Mouse (Mus musculus) right cerebral cortex, postnatal 36 days (tissue): ENCODE measurements around the gene Itga6.

Experiments
- DNase-seq, 2 experiments: peaks; one replicate each; pipeline ENCODE4 v3.0.0; 2022; ENCODE audit warnings: low spot score in 2 of 2, mixed read lengths in 1 of 2

Gene Itga6

GRCm38 (mm10) chr2:71761081-71761480 lies 15.7 kb downstream of the Itga6 start:
- no peak for DNase-seq

DNA sequence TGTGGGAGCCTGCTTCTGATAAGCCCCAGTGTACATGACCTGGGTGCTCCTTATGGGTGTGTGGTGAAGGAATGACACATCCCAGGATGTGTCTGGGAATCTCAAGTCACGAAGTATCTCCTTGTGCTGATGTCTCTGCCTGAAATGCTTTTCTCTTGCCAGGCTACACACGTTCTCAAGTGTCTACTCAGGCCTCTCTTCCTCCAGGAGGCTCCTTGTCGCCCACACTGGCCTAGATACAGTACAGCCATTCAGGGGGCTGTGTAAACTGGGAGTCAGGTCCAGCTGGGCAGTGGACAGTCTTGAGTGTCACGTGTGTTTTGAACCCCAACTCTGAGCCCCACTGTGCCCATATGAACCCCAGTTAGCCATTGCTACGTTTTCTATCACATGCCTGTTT lies 19.1 kb downstream of the Itga6 start:
- no peak for DNase-seq

DNA sequence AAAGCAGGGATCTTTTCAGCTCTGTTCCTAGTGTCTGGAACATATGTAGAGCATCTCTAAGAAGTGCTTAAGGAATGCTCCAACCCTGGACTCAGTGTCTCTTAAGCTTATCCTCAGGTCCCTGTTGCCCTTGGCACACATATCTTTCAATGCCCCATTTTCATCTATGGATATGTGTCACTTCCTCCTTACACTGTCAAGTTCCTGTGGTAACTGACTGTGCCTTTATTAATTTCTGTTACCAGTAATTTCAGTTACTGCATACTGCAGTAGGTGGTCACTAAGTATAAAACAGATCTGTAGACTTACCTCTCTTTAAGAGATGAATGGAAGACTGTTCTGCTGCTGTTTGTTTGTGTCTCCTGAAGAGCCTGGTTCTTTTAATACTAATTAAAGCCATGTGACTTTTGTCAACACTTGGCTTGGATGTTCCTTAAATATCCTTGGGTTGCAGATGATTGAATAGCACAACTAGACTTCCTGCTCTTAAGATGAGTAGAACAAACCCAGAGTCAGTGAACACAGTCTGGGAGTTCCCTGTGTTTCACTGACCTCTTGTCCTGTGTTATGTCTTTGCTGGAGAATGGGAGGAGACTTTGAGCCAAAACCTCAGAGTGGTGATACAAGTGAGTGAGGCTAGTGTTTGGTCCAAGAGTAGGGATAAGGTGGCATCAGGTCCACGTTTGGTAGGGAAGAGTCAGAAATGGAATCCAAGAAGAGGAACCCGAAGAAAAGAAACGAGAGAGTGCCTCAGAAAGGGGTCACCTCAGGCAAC lies 19.7 kb downstream of the Itga6 start:
- no peak for DNase-seq

- no peak for DNase-seq
Measured at GRCm38 (mm10) chr2:71766007-71766406, 20.6 kb downstream of the Itga6 start.

DNA sequence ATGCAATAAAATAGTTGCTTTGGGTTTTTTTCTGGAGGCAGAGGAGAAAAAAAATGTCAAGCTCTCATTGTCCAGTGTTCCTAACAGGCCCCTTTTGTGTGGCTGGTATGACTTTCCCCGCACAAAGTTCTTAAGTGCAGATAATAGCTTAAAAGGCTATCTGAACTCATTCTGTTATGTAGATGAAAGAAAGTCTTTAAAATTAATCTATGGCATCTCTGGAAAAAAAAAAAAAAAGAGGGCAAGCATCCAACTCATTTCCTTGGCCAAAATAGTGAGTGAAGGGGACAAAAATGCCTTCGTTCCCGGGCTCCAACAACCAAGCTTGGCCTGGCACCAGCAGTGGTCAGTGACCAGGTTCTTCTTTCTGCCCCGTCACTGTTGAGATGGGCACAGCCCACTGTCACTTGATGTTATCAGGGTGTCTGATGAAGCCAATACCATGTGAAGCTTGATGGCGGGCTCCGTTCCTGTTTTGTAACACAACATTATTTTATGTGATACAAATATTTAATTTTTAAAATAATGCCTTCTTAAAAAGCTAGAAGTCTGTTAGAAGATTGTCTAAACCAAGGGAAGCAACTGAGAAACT lies 21.7 kb downstream of the Itga6 start:
- no peak for DNase-seq

DNA sequence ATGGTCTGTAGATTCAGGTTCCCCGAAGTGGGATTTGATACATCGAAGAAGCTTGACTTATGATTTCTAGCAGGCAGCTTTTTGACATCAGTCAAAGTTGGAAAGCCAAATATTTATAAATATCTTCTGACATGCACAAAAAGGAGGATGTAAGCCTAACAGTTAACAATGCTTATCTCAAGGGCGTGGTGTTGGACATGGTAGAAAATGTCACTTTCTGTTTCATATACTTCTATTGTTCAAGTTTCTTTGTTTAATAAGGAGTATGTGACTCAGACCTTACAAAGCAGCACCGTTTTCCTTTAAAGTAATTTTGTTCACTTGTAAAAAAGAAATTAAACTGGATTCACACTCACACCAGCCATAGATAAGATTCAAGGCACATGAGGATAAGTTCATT lies 26.3 kb downstream of the Itga6 start:
- no peak for DNase-seq

DNA sequence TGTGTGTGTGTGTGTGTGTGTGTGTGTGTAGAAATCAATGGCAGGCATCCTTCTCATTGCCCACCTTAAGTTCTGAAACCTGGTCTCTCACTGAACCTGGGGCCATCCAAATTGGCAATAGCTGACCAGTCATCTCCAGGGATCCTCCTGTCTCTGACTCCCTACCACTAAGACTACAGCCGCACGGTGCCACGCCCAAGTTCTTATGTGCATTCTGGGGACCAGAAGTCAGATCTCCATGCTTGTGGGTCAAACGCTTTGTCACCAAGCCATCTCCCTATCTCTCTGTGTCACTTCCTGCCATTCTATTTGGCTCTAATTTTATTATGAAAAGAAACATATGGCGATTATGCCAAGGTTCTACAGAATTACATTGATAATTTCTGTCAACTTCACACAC lies 28.3 kb downstream of the Itga6 start:
- DNase-seq = no peak

DNA sequence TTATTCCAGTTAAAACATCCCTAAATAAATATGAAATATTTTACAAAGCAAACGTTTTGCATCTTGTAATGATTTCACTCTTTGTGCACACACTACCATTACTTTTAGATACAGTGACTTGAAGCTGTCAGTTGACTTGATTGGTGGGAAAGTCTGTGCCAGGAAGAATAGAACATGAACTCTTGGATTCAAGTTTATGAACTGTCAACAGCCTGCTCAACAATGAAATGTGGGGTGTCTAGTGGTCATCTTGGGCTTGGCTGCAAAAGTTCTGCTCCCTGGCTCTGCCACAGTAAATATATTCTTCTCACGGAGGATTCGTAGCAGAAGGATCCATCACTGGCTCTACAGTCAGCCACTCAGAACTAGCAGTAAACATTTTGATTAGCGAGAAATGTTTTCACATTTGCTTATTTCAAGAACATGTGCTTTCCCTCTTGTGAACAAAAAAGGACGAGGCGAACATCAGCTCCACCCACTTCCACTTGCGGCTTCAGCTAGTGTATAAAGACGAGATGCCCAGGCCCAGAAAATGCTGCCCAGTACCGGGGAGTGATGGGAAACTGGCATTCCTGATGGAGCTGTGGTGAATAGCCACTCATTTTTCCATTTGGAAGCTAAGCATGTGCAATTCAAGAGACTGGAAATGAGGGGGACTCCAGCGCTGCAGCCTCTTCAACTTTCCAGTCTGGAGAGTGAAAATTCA lies 29.0 kb downstream of the Itga6 start:
- no peak for DNase-seq

- DNase-seq = no peak
Measured at GRCm38 (mm10) chr2:71775201-71775611, 29.8 kb downstream of the Itga6 start.

- no peak for DNase-seq
Measured at GRCm38 (mm10) chr2:71779266-71779888, 34.0 kb downstream of the Itga6 start.

- DNase-seq = no peak
Measured at GRCm38 (mm10) chr2:71780016-71780415, 34.6 kb downstream of the Itga6 start.

- no peak for DNase-seq
Measured at GRCm38 (mm10) chr2:71785260-71785659, 39.8 kb downstream of the Itga6 start.

GRCm38 (mm10) chr2:71786060-71786459 lies 40.6 kb downstream of the Itga6 start:
- no peak for DNase-seq

DNA sequence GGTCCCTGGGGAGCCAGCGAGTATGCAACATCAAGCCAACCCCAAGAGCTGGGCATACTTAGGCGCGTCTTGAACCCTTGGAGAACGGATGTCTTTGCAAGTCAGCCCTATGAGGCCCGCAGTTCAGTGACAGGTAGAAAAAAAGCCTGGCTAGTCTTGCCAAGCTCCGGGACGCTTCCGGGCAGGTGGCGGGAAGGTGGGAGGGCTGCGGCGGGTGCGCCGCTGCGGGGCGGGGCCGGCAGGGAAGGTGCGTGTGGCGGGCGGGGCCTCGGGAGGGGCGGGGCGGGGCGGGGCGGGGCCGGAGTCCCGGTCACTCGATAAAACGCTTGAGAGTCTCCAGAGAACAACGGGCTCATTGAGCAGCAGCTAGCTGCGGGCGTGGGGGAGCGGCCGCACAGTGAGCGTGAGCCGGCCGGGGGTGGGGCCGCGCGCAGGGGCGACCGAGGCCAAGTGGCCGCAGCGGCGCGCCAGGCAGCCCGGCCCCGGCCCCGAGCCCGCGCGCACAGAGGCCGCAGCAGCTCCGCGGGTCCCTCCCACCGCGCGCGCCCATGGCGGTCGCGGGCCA lies 41.3 kb downstream of the Itga6 start:
- peak; percentile 14 to 22 for DNase-seq

- peak in 1 of 2 experiments; percentile 8 for DNase-seq
Measured at GRCm38 (mm10) chr2:71787156-71787590, 41.8 kb downstream of the Itga6 start.

GRCm38 (mm10) chr2:71787591-71788460 lies 42.4 kb downstream of the Itga6 start:
- no peak for DNase-seq

GRCm38 (mm10) chr2:71790752-71791151 lies 45.3 kb downstream of the Itga6 start:
- no peak for DNase-seq

- DNase-seq = no peak
Measured at GRCm38 (mm10) chr2:71791203-71791602, 45.8 kb downstream of the Itga6 start.

GRCm38 (mm10) chr2:71794139-71794538 lies 48.7 kb downstream of the Itga6 start:
- DNase-seq = no peak

- no peak for DNase-seq
Measured at GRCm38 (mm10) chr2:71796787-71797186, 51.4 kb downstream of the Itga6 start.

- no peak for DNase-seq
Measured at GRCm38 (mm10) chr2:71800798-71801197, 55.4 kb downstream of the Itga6 start.
